Mouse (Mus musculus) ES-Bruce4 (cell line): ENCODE measurements around the gene Cyp2j13.
"Not testable (repeated sequence)": the region's sequence is repeated elsewhere in the genome, so short reads cannot be mapped to it uniquely, and the experiment has no call there.

ENCODE experiments used
- CTCF ChIP-seq: IDR thresholded peaks from one replicate; pipeline ENCODE4 v1.8.1; 2011; ENCODE audit warnings: low read depth, low read length
- POLR2A ChIP-seq: IDR thresholded peaks from one replicate; pipeline ENCODE4 v1.8.1; 2011; ENCODE audit warnings: low read length; ENCODE audit not compliant: insufficient read depth

GRCm38 (mm10) chr4:95982221-95982620, 95.1 kb downstream of the Cyp2j13 start:
- TF ChIP-seq POLR2A, CTCF: not testable (repeated sequence)
